Mouse (Mus musculus) myocyte (in vitro differentiated cells): Measurements from ENCODE around the gene Oxld1.

Experiments
- CEBPB ChIP-seq: IDR thresholded peaks from 2 replicates; pipeline ENCODE4 v1.6.1; 2011; ENCODE audit warnings: mild to moderate bottlenecking, moderate library complexity; ENCODE audit not compliant: poor library complexity, insufficient read depth, severe bottlenecking
- E2F4 ChIP-seq: IDR thresholded peaks from one replicate; pipeline ENCODE4 v1.6.1; 2011; ENCODE audit warnings: mild to moderate bottlenecking, control low read depth, moderate library complexity; ENCODE audit not compliant: insufficient read depth
- MAX ChIP-seq: IDR thresholded peaks from one replicate; pipeline ENCODE4 v1.6.1; 2011; ENCODE audit warnings: low read depth, mild to moderate bottlenecking, control low read depth
- MYOD1 ChIP-seq, 3 experiments: IDR thresholded peaks; one replicate each; pipeline ENCODE4 v1.6.1; 2011; ENCODE audit warnings: control low read depth in 2 of 3, low read depth in 2 of 3, mild to moderate bottlenecking in 2 of 3, moderate library complexity in 1 of 3; ENCODE audit not compliant: insufficient read length in 2 of 3, control insufficient read depth in 1 of 3
- MYOG ChIP-seq, 3 experiments: IDR thresholded peaks; one replicate each; pipeline ENCODE4 v1.6.1; 2011; ENCODE audit warnings: control low read depth in 2 of 3, low read depth in 2 of 3, mild to moderate bottlenecking in 2 of 3; ENCODE audit not compliant: insufficient read length in 2 of 3, control insufficient read depth in 1 of 3, insufficient read depth in 1 of 3
- POLR2A ChIP-seq: IDR thresholded peaks from one replicate; pipeline ENCODE4 v1.6.1; 2011; ENCODE audit warnings: low read depth, mild to moderate bottlenecking, control low read depth, moderate library complexity; ENCODE audit not compliant: insufficient read length
- POLR2AphosphoS2 ChIP-seq: IDR thresholded peaks from one replicate; pipeline ENCODE4 v1.6.1; 2011; ENCODE audit warnings: low read depth, control low read depth; ENCODE audit not compliant: insufficient read length
- REST ChIP-seq: IDR thresholded peaks from one replicate; pipeline ENCODE4 v1.6.1; 2011; ENCODE audit warnings: mild to moderate bottlenecking, control low read depth, moderate library complexity; ENCODE audit not compliant: insufficient read depth, insufficient read length
- SRF ChIP-seq: IDR thresholded peaks from one replicate; pipeline ENCODE4 v1.6.1; 2011; ENCODE audit warnings: low read depth; ENCODE audit not compliant: control insufficient read depth, insufficient read length
- TCF12 ChIP-seq: IDR thresholded peaks from one replicate; pipeline ENCODE4 v1.6.1; 2011; ENCODE audit warnings: mild to moderate bottlenecking, control low read depth; ENCODE audit not compliant: poor library complexity, insufficient read depth, severe bottlenecking
- USF1 ChIP-seq: IDR thresholded peaks from one replicate; pipeline ENCODE4 v1.6.1; 2011; ENCODE audit warnings: low read depth, mild to moderate bottlenecking, control low read depth, moderate library complexity

DNA sequence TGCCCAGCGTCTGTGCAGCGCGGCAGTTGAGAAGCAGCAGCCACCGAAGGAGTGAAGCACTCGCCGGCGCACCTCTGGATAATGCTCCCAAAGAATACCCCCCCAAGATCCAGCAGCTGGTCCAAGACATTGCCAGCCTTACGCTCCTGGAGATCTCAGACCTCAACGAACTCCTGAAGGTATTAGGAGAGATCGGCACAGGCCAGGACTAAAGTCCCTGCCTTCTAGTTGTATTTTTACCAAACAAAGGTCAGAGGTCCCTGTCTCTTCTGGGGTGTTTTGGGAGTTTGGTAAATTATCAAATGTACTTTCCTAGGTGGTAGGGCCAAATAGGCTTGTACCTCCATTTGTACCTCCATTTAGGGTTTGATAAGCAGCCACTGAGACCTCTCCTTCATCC lies 27.4 kb upstream of the Oxld1 start:
- no peak for TF ChIP-seq TCF12
- TF ChIP-seq POLR2A: no peak
- no peak for TF ChIP-seq POLR2AphosphoS2
- TF ChIP-seq CEBPB: no peak
- no peak for TF ChIP-seq USF1
- TF ChIP-seq MYOG (IDR thresholded peaks at IDR 0.05; ENCODE audit: control insufficient read depth in 1 of 3, insufficient read depth in 1 of 3, insufficient read length in 2 of 3, low read depth in 2 of 3): no peak
- no peak for TF ChIP-seq MAX
- TF ChIP-seq MYOD1 (IDR thresholded peaks at IDR 0.05; ENCODE audit: control insufficient read depth in 1 of 3, insufficient read length in 2 of 3, low read depth in 2 of 3): no peak
- no peak for TF ChIP-seq E2F4
- no peak for TF ChIP-seq REST
- TF ChIP-seq SRF: no peak
